Mouse (Mus musculus): ENCODE results near the gene Dnaic1.
A peak's percentile ranks its signal among the peaks of the same experiment; 100 is the strongest.
"Not testable (repeated sequence)": the region's sequence is repeated elsewhere in the genome, so short reads cannot be mapped to it uniquely, and the experiment has no call there.

Gene Dnaic1

DNA sequence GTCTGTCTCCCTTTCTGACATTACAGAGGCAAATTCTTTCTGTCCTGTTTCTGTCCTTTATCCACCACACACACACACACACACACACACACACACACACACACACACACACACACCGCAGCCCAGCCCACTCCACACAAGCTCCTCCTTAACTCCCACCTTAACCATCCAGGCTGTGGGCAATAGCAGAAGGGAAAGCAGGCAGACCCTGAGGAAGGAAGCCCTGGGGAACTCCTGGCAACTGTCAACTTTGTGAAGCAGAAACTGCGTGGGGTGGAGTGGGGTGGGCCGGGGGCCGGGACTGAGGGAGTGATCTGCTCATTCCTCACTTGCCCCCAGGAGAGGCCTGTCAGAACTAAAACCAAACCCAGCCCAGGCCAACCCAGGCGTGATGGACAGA, 101.9 kb downstream of the Dnaic1 start:
- no peak for DNase-seq

GRCm38 (mm10) chr4:41671963-41672480, 102.4 kb downstream of the Dnaic1 start:
- DNase-seq, result no peak

- no peak for DNase-seq
Measured at GRCm38 (mm10) chr4:41672522-41672963, 103.0 kb downstream of the Dnaic1 start.

DNA sequence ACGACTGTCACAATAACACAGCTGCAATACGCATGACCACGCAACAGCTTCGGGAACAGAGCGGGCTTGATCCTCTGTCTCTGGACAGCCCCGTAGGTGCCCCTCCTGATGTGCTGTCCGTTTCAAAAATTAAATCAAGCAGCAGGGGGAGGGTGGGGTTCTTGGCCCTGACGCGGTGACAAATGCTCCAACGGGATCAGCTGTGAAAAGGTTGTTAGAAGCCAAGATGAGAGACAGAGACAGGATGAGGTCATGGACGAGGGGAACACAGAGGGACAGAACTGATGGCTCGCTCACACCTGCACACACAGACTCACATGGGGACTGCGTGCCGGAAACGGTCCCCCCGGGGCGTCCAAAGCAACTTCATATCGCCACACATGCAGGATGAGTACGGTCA, 103.6 kb downstream of the Dnaic1 start:
- DNase-seq, result no peak

- peak in 1 of 2 experiments; percentile 41 for DNase-seq
Measured at GRCm38 (mm10) chr4:41676248-41677005, 106.9 kb downstream of the Dnaic1 start.

- DNase-seq, result peak; percentile 64 to 88
Measured at GRCm38 (mm10) chr4:41677006-41677629, 107.5 kb downstream of the Dnaic1 start.

- no peak for DNase-seq
Measured at GRCm38 (mm10) chr4:41678863-41679262, 109.3 kb downstream of the Dnaic1 start.

DNA sequence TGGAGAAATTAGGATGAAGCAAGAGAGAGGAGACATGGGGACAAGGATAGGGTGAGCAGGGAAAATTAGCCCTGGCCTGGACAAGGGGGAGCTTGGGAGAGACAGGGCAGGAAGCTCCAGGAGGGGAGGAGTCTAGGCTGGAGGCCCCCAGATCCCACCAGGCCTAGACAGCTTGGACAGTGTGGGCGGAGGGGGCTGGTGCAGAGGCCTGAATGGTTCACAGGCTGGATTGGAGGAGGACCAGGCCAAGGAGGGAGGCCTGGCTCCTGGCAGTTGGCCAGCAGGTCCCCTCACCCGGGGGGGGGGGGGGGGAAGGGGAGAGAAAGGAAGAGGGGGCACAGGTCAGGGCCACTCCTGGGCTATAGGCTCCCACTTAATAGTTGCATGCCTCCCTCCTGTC, 109.7 kb downstream of the Dnaic1 start:
- DNase-seq, result no peak

DNA sequence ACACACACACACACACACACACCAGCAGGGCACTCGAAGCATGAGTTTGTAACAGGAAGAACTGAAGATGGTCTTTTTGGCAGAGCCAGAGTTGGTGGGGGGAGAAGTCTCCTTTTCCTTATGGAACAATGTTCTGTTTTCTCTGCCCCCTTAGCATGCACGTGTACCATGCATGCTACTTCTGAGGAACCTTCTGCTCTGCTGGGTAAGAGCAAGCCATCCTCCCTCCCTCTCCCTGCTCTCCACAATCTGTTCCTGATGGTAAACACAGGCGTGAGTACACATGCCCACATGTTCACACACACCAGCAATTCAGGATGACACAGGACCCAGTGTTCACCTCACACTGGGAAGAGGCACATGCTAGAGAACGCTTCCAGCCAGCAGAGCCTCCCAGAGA, 111.6 kb downstream of the Dnaic1 start:
- no peak for DNase-seq

GRCm38 (mm10) chr4:41681947-41682346, 112.4 kb downstream of the Dnaic1 start:
- DNase-seq, result no peak

GRCm38 (mm10) chr4:41682789-41683188, 113.2 kb downstream of the Dnaic1 start:
- DNase-seq, result no peak

DNA sequence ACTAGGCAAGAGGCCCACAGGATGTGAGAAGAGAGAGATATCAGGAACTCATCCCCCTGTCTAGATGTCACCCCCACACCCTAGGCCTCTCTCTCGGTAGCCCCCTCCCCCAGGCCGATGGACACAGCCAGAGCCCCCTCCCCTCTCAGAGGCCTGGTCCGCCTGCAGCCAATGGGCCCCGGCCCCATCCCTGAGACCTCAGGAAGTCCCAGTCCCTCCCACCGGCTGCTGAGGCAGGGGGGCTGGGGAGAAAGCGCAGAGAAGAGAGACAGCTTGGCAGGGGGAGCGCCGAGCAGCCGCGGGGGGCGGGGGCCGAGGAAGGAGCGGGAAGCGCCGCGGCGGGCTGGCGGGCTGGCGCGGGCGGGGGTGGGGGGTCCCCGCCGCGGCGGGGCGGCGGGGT, 113.7 kb downstream of the Dnaic1 start:
- DNase-seq, result not testable (repeated sequence)

DNA sequence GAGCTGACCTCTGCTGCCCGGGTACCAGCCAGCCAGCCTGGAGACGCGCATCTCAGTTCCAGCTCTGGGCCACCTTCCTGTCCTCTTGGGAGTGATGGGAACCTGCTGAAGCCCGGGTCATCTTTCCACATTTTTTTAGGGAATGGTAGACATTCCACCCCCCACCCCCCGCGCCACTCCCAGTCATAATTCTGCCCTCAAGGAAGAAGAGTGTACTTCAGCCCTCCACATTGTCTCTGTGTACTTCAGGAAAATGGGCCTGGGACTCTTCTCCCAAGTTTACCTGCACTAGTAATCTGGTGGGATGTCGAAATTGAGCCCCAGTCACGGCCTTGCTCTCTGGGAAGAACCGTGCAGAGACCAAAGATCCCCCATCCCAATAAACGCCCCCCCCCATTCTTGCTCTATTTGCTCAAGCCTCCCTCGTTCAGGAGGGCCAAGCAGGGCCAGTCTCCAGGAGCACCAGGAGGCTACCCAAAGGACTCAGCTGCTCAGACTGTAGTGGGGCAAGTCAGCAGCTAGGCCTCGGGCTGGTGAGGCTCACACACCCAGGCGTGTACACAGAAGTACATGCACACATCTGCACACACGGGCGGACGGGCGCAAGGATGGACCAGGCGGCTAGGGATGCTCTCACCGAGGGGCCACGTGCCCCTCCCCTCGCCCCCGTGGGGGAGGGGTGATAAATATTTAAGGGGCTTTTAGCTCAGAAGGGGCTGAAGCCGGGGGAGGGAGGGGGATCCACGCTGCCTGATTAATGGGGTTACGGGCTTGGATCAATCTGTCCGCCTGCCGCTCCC, 114.8 kb downstream of the Dnaic1 start:
- DNase-seq, result not testable (repeated sequence)

DNA sequence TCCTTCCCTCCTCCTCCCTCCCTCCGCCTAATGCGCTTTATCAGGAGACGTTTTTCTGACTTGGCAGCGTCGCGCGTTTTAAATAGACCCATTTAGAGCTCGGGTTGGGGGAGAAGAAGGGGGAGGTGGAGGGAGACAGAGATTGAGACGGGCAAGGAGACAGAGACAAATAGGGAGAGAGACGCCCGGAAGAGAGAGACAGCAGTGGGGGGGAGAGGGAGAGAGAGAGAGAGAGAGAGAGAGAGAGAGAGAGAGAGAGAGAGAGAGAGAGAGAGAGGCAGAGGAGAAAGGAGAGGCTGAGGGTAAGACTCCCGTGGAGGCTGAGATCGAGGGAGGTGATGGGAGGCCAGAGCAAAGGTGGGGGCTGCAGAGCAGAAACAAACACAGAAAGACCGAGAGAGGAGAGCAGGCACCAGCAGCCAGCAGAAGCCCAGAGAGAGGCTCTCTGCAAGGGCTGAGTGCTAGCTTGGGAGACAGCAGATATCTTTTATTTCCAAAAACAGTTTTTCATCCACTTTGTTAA, 115.4 kb downstream of the Dnaic1 start:
- not testable (repeated sequence) for DNase-seq

DNA sequence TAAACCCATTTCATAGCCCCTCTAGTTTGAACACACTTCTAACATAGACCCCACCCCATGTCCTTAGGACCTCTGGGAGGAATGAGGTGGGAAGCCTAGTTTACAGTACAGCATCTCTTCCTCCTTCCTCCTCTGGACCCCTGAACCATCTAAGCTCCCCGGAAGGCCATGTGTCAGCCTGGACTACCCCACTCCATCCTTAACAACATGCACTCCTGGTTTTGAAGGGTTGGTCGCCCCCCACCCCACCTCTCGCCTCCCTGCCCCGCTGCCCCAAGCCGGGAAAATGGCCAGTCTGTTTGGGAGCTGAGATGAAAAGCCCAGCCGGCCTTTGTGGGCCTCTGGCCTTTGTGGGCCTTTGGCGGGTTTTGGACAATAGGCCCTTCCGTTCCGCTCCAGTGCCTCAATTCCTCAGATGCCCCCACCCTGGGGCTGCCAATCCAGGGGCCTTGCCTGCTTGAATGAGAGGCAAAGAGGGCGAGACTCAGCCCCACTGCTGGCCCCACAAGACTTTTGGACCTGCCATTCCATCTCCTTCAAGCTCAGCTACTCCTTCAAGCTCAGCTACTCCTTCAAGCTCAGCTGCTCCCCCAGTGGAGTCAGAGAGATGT, 116.4 kb downstream of the Dnaic1 start:
- DNase-seq, result not testable (repeated sequence)

Measured in lung, postnatal 4 days (tissue).